Mouse (Mus musculus) ES-E14 (cell line): ENCODE measurements around the gene Hmcn2. TPM values are rescaled to one million over a fixed set of nuclear protein-coding genes. Genes with fewer than 3 reads are reported as not detected.
A peak's percentile ranks its signal among the peaks of the same experiment; 100 is the strongest.

Source experiments
- DNase-seq: peaks from one replicate; pipeline ENCODE4 v3.0.0-alpha.2; 2013; ENCODE audit warnings: low read depth, low spot score
- H3K27ac ChIP-seq: 2 replicates; pipeline ENCODE4 v1.5.1; 2012; ENCODE audit warnings: low read depth, mild to moderate bottlenecking, low read length, moderate library complexity, mixed read lengths; ENCODE audit not compliant: poor library complexity, insufficient read depth, severe bottlenecking
- H3K36me3 ChIP-seq: 2 replicates; pipeline ENCODE4 v1.6.1; 2012; ENCODE audit warnings: mild to moderate bottlenecking, low read length, moderate library complexity, mixed read lengths; ENCODE audit not compliant: control insufficient read depth, poor library complexity, insufficient read depth, severe bottlenecking
- H3K4me1 ChIP-seq, 2 experiments: fragments of 150-350 bp in 1 of 2; sonication (generic) in 1 of 2; 2 replicates each; pipeline ENCODE4 v1.6.1; 2012; ENCODE audit warnings: low read length in 2 of 2, mild to moderate bottlenecking in 1 of 2, mixed read lengths in 1 of 2; ENCODE audit not compliant: control insufficient read depth in 2 of 2, insufficient read depth in 2 of 2, poor library complexity in 1 of 2
- H3K4me3 ChIP-seq, 2 experiments: fragments of 150-350 bp in 1 of 2; sonication (generic) in 1 of 2; 2 replicates each; pipeline ENCODE4 v1.5.1; 2012; ENCODE audit warnings: low read length in 2 of 2, low read depth in 1 of 2, mild to moderate bottlenecking in 1 of 2, mixed read lengths in 1 of 2; ENCODE audit not compliant: insufficient read depth in 1 of 2, poor library complexity in 1 of 2, severe bottlenecking in 1 of 2
- H3K9ac ChIP-seq: 2 replicates; pipeline ENCODE4 v1.6.1; 2012; ENCODE audit warnings: low read depth, mild to moderate bottlenecking, low read length, mixed read lengths; ENCODE audit not compliant: poor library complexity, insufficient read depth, severe bottlenecking
- H3K9me3 ChIP-seq: fragments of 150-350 bp; sonication (generic); 2 replicates; pipeline ENCODE4 v1.6.1; 2012; ENCODE audit warnings: low read depth, mild to moderate bottlenecking, low read length; ENCODE audit not compliant: control insufficient read depth, insufficient read depth
- CHD2 ChIP-seq: IDR thresholded peaks from 2 replicates; pipeline ENCODE4 v1.6.1; 2014; ENCODE audit warnings: mild to moderate bottlenecking, low read depth, low read length, inconsistent platforms
- HCFC1 ChIP-seq: IDR thresholded peaks from 2 replicates; pipeline ENCODE4 v1.6.1; 2012; ENCODE audit warnings: low read length, inconsistent platforms, borderline replicate concordance; ENCODE audit not compliant: insufficient read depth
- MAFK ChIP-seq: IDR thresholded peaks from 2 replicates; pipeline ENCODE4 v1.6.1; 2014; ENCODE audit warnings: mild to moderate bottlenecking, low read depth, low read length, inconsistent platforms; ENCODE audit not compliant: insufficient read depth
- ZC3H11A ChIP-seq: IDR thresholded peaks from 2 replicates; pipeline ENCODE4 v1.6.1; 2012; ENCODE audit warnings: low read depth, mild to moderate bottlenecking, inconsistent platforms, low read length, borderline replicate concordance
- ZNF384 ChIP-seq: IDR thresholded peaks from 2 replicates; pipeline ENCODE4 v1.6.1; 2012; ENCODE audit warnings: low read depth, low read length, inconsistent platforms
- in situ Hi-C, 2 experiments: fragments of 600-800 bp; cut with MboI; formaldehyde crosslinking; loops; one replicate each; pipeline ENCODE4 v1.15.1; 2025; ENCODE audit warnings: low sequenced_read_pairs in 2 of 2, inconsistent platforms in 1 of 2; ENCODE audit not compliant: unreplicated experiment in 2 of 2
- total RNA-seq: library from RNA; depleted of rRNA; stranded (reverse); fragments of 300-350 nt; gene quantifications from 2 replicates; pipeline ENCODE4 v1.2.3, GENCODE M21; 2012

The Hmcn2 gene
- total RNA-seq, 1 experiment = 4.9 TPM

GRCm38 (mm10) chr2:31500292-31501204, 186.3 kb downstream of the Hmcn2 start:
- in situ Hi-C loops = no loop called here
- TF ChIP-seq MAFK (no peak), ZC3H11A (no peak)
- Histone ChIP-seq H3K36me3 (peaks cover 77% of the 10 kb centered on the region), H3K9me3 (no peaks in the 10 kb centered on the region), H3K4me3 (no peak overlapping the region), H3K9ac (no peak overlapping the region), H3K4me1 (peaks cover 2 to 25% of the 10 kb centered on the region in 2 experiments; a peak in 2 of 4 replicates), H3K27ac (no peak overlapping the region)
- no peak for DNase-seq

GRCm38 (mm10) chr2:31501448-31502130, 187.4 kb downstream of the Hmcn2 start:
- H3K27ac ChIP-seq = no peak overlapping the region; the same call in 1 of the 2 replicates
- no peaks in the 10 kb centered on the region for H3K9me3 ChIP-seq
- H3K4me1 ChIP-seq = peaks cover 2 to 24% of the 10 kb centered on the region in 2 experiments; a peak in 2 of 4 replicates
- DNase-seq = no peak
- no peak overlapping the region for H3K9ac ChIP-seq
- no peak overlapping the region for H3K4me3 ChIP-seq
- H3K36me3 ChIP-seq = peaks cover 71% of the 10 kb centered on the region
- TF ChIP-seq HCFC1 = no peak
- no peak for TF ChIP-seq CHD2
- no peak for TF ChIP-seq ZNF384
- no peak for TF ChIP-seq MAFK
- no peak for TF ChIP-seq ZC3H11A
- in situ Hi-C loops = no loop called here

- H3K4me3 ChIP-seq = no peak overlapping the region
- in situ Hi-C loops = no loop called here
- peaks cover 0 to 19% of the 10 kb centered on the region in 2 experiments; a peak in 2 of 4 replicates for H3K4me1 ChIP-seq
- H3K36me3 ChIP-seq = peaks cover 66% of the 10 kb centered on the region
- no peak overlapping the region for H3K9ac ChIP-seq
- peak; percentile 63 for DNase-seq
- H3K27ac ChIP-seq = no peak overlapping the region
- no peaks in the 10 kb centered on the region for H3K9me3 ChIP-seq
- TF ChIP-seq MAFK = no peak
- no peak for TF ChIP-seq ZNF384
- no peak for TF ChIP-seq HCFC1
- TF ChIP-seq ZC3H11A = no peak
- TF ChIP-seq CHD2 = no peak
Measured at GRCm38 (mm10) chr2:31502616-31503522, 188.7 kb downstream of the Hmcn2 start.

GRCm38 (mm10) chr2:31505472-31505871, 191.3 kb downstream of the Hmcn2 start:
- in situ Hi-C loops = no loop called here
- no peak for DNase-seq

More at GRCm38 (mm10) chr2:31505472-31505871, 191.3 kb downstream of the Hmcn2 start:
- no peak overlapping the region for H3K9ac ChIP-seq
- H3K36me3 ChIP-seq = peaks cover 65% of the 10 kb centered on the region
- TF ChIP-seq ZNF384 = no peak
- peaks cover 0 to 19% of the 10 kb centered on the region in 2 experiments; a peak in 2 of 4 replicates for H3K4me1 ChIP-seq
- H3K27ac ChIP-seq = no peak overlapping the region
- H3K4me3 ChIP-seq = no peak overlapping the region
- no peaks in the 10 kb centered on the region for H3K9me3 ChIP-seq
